Mouse (Mus musculus) forebrain, embryonic 14.5 days (tissue): ENCODE results near the gene Svop. TPM values are rescaled to one million over a fixed set of nuclear protein-coding genes. Genes with fewer than 3 reads are reported as not detected.

Experiments
- ATAC-seq: fragments of 200-750 bp; cut with Nextera tagmentation; 2 replicates; pipeline ENCODE4 v1.8.0; 2017; ENCODE audit warnings: mild to moderate bottlenecking, moderate library complexity
- DNase-seq: peaks from one replicate; pipeline ENCODE4 v3.0.0-alpha.2; 2015; ENCODE audit warnings: low spot score
- H3K27ac ChIP-seq: fragments of 300-500 bp; sonication (generic); 2 replicates; pipeline ENCODE4 v1.5.1; 2014; ENCODE audit warnings: low read depth, mild to moderate bottlenecking, control low read depth, low read length, moderate library complexity
- H3K27me3 ChIP-seq: fragments of 300-500 bp; sonication (generic); replicated peaks from 2 replicates; pipeline ENCODE4 v1.6.1; 2014; ENCODE audit warnings: low read length, control low read depth, mixed read lengths; ENCODE audit not compliant: control insufficient read depth, insufficient read depth
- H3K36me3 ChIP-seq: fragments of 300-500 bp; sonication (generic); 2 replicates; pipeline ENCODE4 v1.6.1; 2014; ENCODE audit warnings: low read length, control low read depth; ENCODE audit not compliant: control insufficient read depth, insufficient read depth
- H3K4me1 ChIP-seq: fragments of 300-500 bp; sonication (generic); 2 replicates; pipeline ENCODE4 v1.6.1; 2014; ENCODE audit warnings: antibody characterized with exemption, low read length, control low read depth; ENCODE audit not compliant: control insufficient read depth, insufficient read depth
- H3K4me2 ChIP-seq: fragments of 300-500 bp; sonication (generic); 2 replicates; pipeline ENCODE4 v1.6.1; 2014; ENCODE audit warnings: mild to moderate bottlenecking, control low read depth, low read length
- H3K4me3 ChIP-seq: fragments of 300-500 bp; sonication (generic); 2 replicates; pipeline ENCODE4 v1.5.1; 2014; ENCODE audit warnings: low read depth, low read length, control low read depth
- H3K9ac ChIP-seq: fragments of 300-500 bp; sonication (generic); 2 replicates; pipeline ENCODE4 v1.6.1; 2014; ENCODE audit warnings: mild to moderate bottlenecking, low read length, control low read depth, moderate library complexity
- H3K9me3 ChIP-seq: fragments of 300-500 bp; sonication (generic); replicated peaks from 2 replicates; pipeline ENCODE4 v1.6.1; 2016; ENCODE audit warnings: low read length, control low read depth, mixed read lengths; ENCODE audit not compliant: control insufficient read depth
- WGBS: fragments of 180-500 bp; shearing (Covaris S2); extraction: QIAGEN DNeasy Blood & Tissue Kit; methylation state at CpG from one replicate; pipeline ENCODE4 v1.1.7; 2014; 5-methylcytosine and 5-hydroxymethylcytosine counted together
- polyA plus RNA-seq: library from polyadenylated mRNA; unstranded; fragments of >200 nt; fragmentation: Nextera tagmentation; extraction: Ambion mirVana; gene quantifications from 2 replicates; pipeline ENCODE4 v1.2.1, GENCODE M21; 2014

Svop gene
- polyA plus RNA-seq, 1 experiment from 2014 or later = 60.5 TPM

DNA sequence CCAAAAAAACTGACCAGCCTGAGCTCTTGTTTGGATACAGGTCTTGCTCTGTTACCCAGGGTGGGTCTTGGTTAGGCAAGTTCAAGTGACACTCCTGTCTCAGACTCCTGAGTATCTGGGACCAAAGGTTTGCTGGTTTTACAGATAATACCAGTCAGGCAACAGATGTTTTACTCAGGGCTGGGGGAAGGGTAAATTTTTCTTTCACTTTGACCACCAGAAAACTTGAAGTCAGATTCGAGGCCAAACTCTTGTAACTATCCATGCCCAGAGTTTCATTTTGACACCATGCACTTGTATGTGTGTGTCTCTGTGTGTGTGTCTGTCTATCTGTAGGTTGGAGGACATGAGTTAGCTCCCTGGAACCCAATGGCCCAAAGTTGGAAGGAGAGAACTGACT, 110.9 kb downstream of the Svop start:
- no peaks in the 10 kb centered on the region for H3K27me3 ChIP-seq
- no peak overlapping the region for H3K27ac ChIP-seq
- H3K4me1 ChIP-seq = peaks cover 4% of the 10 kb centered on the region; the same call in 1 of the 2 replicates
- no peak for ATAC-seq
- 81% methylated on average over 1 of the region's 1 CpGs for WGBS
- no peak overlapping the region for H3K4me3 ChIP-seq
- DNase-seq = no peak
- no peak overlapping the region for H3K4me2 ChIP-seq
- no peak overlapping the region for H3K9ac ChIP-seq
- peaks cover 19% of the 10 kb centered on the region for H3K36me3 ChIP-seq
- H3K9me3 ChIP-seq = no peaks in the 10 kb centered on the region

- Histone ChIP-seq H3K4me1 (peaks cover 12% of the 10 kb centered on the region), H3K27ac (no peak overlapping the region), H3K4me2 (no peak overlapping the region), H3K9ac (no peak overlapping the region), H3K4me3 (no peak overlapping the region), H3K27me3 (no peaks in the 10 kb centered on the region), H3K9me3 (no peaks in the 10 kb centered on the region), H3K36me3 (peaks cover 10% of the 10 kb centered on the region)
- 81% methylated on average over 8 of the region's 8 CpGs for WGBS
- no peak for DNase-seq
- ATAC-seq = no peak
These were observed 114.1 kb downstream of the Svop start for GRCm38 (mm10) chr5:113977309-113977708.

Other genes starting within 250 kb of the Svop start
- gene Coro1c, start 182.8 kb downstream of the Svop start, polyA plus RNA-seq = 169 and 193 TPM in 2 replicates
- gene Ssh1, start 97.7 kb downstream of the Svop start, polyA plus RNA-seq = 16.0 and 16.6 TPM in 2 replicates
- gene Dao, start 87.9 kb downstream of the Svop start, polyA plus RNA-seq = not detected in 2 replicates
- gene Usp30, start 26.1 kb downstream of the Svop start, polyA plus RNA-seq = 13.9 and 16.9 TPM in 2 replicates
- 6.5 and 8.3 TPM in 2 replicates for gene Alkbh2, start 36.6 kb upstream of the Svop start, polyA plus RNA-seq
- 12.1 and 13.3 TPM in 2 replicates for gene Ung, start 38.8 kb upstream of the Svop start, polyA plus RNA-seq
- gene Acacb, start 55.0 kb upstream of the Svop start, polyA plus RNA-seq = 2.4 and 3.7 TPM in 2 replicates
- gene Foxn4, start 182.2 kb upstream of the Svop start, polyA plus RNA-seq = 0.09 and 0.14 TPM in 2 replicates
- 0.36 and 0.64 TPM in 2 replicates for gene Myo1h, start 197.6 kb upstream of the Svop start, polyA plus RNA-seq